Mouse (Mus musculus) heart, postnatal 0 days (tissue): ENCODE measurements around the gene Olfr318. TPM values are rescaled to one million over a fixed set of nuclear protein-coding genes. Genes with fewer than 3 reads are reported as not detected.
"Not testable (repeated sequence)": the region's sequence is repeated elsewhere in the genome, so short reads cannot be mapped to it uniquely, and the experiment has no call there.

Source experiments
- ATAC-seq: fragments of 200-750 bp; cut with Nextera tagmentation; 2 replicates; pipeline ENCODE4 v1.8.0; 2017; ENCODE audit warnings: low read depth, moderate number of reproducible peaks, moderate library complexity; ENCODE audit not compliant: insufficient read depth
- DNase-seq: peaks from one replicate; pipeline ENCODE4 v3.0.0-alpha.2; 2016; ENCODE audit warnings: low spot score
- H3K27ac ChIP-seq: fragments of 300-500 bp; sonication (generic); 2 replicates; pipeline ENCODE4 v1.5.1; 2014; ENCODE audit warnings: low read depth, mild to moderate bottlenecking
- H3K27me3 ChIP-seq: fragments of 300-500 bp; sonication (generic); 2 replicates; pipeline ENCODE4 v1.6.1; 2014; ENCODE audit warnings: low read length, mixed read lengths; ENCODE audit not compliant: control insufficient read depth, insufficient read depth
- H3K36me3 ChIP-seq: fragments of 300-500 bp; sonication (generic); replicated peaks from 2 replicates; pipeline ENCODE4 v1.6.1; 2014; ENCODE audit warnings: low read length, mixed read lengths; ENCODE audit not compliant: control insufficient read depth, insufficient read depth
- H3K4me1 ChIP-seq: fragments of 300-500 bp; sonication (generic); 2 replicates; pipeline ENCODE4 v1.6.1; 2014; ENCODE audit warnings: antibody characterized with exemption; ENCODE audit not compliant: control insufficient read depth, insufficient read depth
- H3K4me2 ChIP-seq: fragments of 300-500 bp; sonication (generic); 2 replicates; pipeline ENCODE4 v1.6.1; 2014; ENCODE audit warnings: low read depth, mild to moderate bottlenecking, low read length, moderate library complexity
- H3K4me3 ChIP-seq: fragments of 300-500 bp; sonication (generic); 2 replicates; pipeline ENCODE4 v1.5.1; 2014; ENCODE audit warnings: low read depth, low read length
- H3K9ac ChIP-seq: fragments of 300-500 bp; sonication (generic); replicated peaks from 2 replicates; pipeline ENCODE4 v1.6.1; 2014; ENCODE audit warnings: low read depth, low read length, mixed read lengths
- H3K9me3 ChIP-seq: fragments of 300-500 bp; sonication (generic); replicated peaks from 2 replicates; pipeline ENCODE4 v1.6.1; 2016; ENCODE audit warnings: low read length; ENCODE audit not compliant: control insufficient read depth
- CTCF ChIP-seq: IDR thresholded peaks from 2 replicates; pipeline ENCODE4 v1.5.1; 2016; ENCODE audit warnings: antibody characterized with exemption, control low read depth, low read depth
- EP300 ChIP-seq: IDR thresholded peaks from 2 replicates; pipeline ENCODE4 v1.6.1; 2016; ENCODE audit warnings: antibody characterized with exemption, low read depth
- WGBS: fragments of 180-500 bp; shearing (Covaris S2); extraction: QIAGEN DNeasy Blood & Tissue Kit; methylation state at CpG from one replicate; pipeline ENCODE4 v1.1.7; 2014; 5-methylcytosine and 5-hydroxymethylcytosine counted together
- polyA plus RNA-seq: library from polyadenylated mRNA; unstranded; fragments of >200 nt; fragmentation: Nextera tagmentation; extraction: Ambion mirVana; gene quantifications from 2 replicates; pipeline ENCODE4 v1.2.1, GENCODE M21; 2015
- total RNA-seq: library from RNA; depleted of rRNA; stranded (reverse); fragments of >200 nt; gene quantifications from 2 replicates; pipeline ENCODE4 v1.2.3, GENCODE M21; 2014; ENCODE audit warnings: low replicate concordance; rRNA removed

Gene Olfr318
- not detected in 2 replicates for total RNA-seq
- not detected in 2 replicates for polyA plus RNA-seq

DNA sequence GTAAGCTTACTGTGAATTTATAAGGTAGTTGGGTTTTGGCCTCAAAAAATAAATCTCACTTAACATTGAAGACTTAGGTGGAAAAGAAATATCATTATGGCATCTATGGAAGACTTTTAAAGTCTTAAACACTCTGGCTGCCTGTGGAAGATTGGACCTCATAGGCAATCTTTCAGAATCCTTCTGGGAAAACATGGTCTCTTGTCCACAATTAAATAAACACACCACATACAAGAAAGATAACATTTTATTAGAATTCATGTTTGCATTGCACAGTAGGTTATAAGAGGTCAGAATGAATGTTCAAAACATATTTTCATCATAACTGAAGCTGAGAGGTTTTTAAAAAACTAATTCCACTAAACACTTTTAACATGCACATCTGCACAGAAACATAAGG, at the start of gene Olfr318:
Gene Olfr318, minus strand, starts transcription at position 101 of the 400 bp plus-strand sequence.
- no peaks in the 10 kb centered on the region for H3K4me1 ChIP-seq
- H3K27ac ChIP-seq = no peak within 1 kb of the TSS
- no peak within 1 kb of the TSS for H3K9ac ChIP-seq
- TF ChIP-seq EP300 = no peak
- no peak for TF ChIP-seq CTCF
- DNase-seq (no peak), ATAC-seq (no peak)
- no peaks in the 10 kb centered on the region for H3K9me3 ChIP-seq
- H3K27me3 ChIP-seq = no peaks in the 10 kb centered on the region
- no peak within 1 kb of the TSS for H3K4me3 ChIP-seq
- no peaks in the 10 kb centered on the region for H3K36me3 ChIP-seq
- no peak within 1 kb of the TSS for H3K4me2 ChIP-seq

DNA sequence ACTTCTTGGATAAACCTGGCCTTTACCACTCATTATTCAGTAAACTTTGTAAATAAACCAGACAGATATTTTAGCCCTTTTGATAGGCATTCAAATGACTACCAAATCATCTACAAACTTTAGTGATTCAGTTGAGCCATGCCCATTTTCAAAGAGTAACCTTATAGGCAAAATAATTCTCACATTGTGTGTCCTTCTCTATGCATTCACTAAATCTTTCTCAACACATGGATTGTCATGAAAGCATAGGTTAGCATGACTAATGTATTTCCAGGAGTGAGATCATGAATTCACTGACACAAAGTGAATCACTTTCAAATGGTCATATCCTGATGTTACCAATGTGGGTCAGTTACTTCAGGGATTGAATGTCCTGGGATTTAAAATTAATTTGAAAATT, 49.1 kb upstream of the Olfr318 start, which contains the start of gene Olfr315:
Gene Olfr315, plus strand, starts transcription at position 301 of the 400 bp plus-strand sequence.
- no peak within 1 kb of the TSS for H3K27ac ChIP-seq
- no peak for DNase-seq
- H3K36me3 ChIP-seq = no peaks in the 10 kb centered on the region
- H3K4me2 ChIP-seq = no peak within 1 kb of the TSS
- H3K4me3 ChIP-seq = no peak within 1 kb of the TSS
- H3K9ac ChIP-seq = no peak within 1 kb of the TSS
- no peak for ATAC-seq
- TF ChIP-seq EP300 = no peak
- no peak for TF ChIP-seq CTCF
- H3K4me1 ChIP-seq = no peaks in the 10 kb centered on the region
- H3K27me3 ChIP-seq = no peaks in the 10 kb centered on the region
- no peaks in the 10 kb centered on the region for H3K9me3 ChIP-seq

DNA sequence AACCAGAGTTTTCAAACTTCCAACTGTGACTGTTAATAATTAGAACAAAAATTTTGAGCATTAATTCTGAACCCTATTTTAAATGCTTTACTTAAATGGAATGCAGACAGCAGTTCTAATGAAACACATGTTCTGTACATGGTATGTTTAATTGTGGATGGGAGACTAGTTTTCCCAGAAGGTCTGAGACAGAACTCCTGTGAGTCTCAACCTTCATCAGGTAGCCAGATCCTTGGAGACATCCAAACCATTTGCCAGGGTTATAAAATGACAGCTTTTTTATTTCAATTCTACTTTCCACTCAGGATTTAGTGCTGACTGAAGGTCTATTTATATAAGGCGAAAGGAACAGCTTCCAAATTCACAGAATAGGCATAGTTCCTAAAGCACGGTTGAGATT, 28.6 kb upstream of the Olfr318 start, which contains the start of gene Olfr316:
Gene Olfr316, plus strand, starts transcription at position 301 of the 400 bp plus-strand sequence.
- Histone ChIP-seq H3K9me3 (no peaks in the 10 kb centered on the region), H3K4me3 (no peak within 1 kb of the TSS), H3K4me1 (no peaks in the 10 kb centered on the region), H3K4me2 (no peak within 1 kb of the TSS), H3K9ac (no peak within 1 kb of the TSS), H3K36me3 (no peaks in the 10 kb centered on the region), H3K27me3 (no peaks in the 10 kb centered on the region), H3K27ac (no peak within 1 kb of the TSS)
- 73% methylated on average over 2 of the region's 2 CpGs for WGBS
- TF ChIP-seq CTCF (no peak), EP300 (no peak)
- ATAC-seq = no peak
- DNase-seq = no peak

DNA sequence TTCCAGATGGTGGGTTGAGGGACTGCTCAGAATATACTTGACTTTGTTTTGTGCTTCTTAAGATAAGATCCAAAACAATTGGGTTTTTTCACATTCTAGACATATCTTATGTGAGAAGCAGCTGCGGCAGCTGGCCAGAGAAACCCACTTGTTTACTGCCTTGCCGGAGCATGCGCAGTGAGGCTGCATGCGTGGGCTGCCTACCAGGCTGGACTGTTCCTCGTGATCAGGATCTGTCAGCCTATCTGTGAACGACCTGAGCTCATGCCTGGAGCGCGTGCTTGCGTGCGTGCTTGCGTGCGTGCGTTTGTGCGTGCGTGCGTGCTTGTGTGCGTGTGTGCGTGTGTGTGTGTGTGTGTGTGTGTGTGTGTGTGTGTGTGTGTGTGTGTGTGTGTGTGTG, 27.3 kb upstream of the Olfr318 start:
- H3K27me3 ChIP-seq, DNase-seq, ATAC-seq, H3K9ac ChIP-seq, H3K27ac ChIP-seq, H3K4me2 ChIP-seq, H3K9me3 ChIP-seq, H3K4me1 ChIP-seq, H3K36me3 ChIP-seq, H3K4me3 ChIP-seq: not testable (repeated sequence)
- WGBS = 86% methylated on average over 18 of the region's 18 CpGs

DNA sequence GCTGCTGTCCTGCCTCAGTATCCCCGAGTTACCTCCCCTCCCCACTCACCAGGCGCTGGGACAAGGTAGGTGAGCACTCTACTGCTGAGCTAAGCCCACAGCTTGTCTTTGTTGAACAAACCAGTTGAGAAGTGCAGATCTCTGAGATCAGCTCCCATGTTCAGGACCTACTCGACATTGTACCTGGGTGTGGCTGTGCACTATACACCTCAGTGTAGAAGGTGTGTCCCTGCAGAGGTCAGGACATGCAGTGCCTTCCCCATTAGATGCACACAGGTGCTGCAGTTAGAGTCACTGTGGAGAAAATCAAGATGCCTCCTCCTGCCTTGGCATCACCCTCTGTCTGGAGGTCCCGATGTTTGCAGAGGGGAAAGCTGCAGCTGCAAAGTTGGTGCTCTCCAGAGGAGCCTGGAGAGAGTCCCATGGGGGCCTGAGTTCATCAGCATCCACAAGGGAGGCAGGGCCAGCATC, 15.0 kb upstream of the Olfr318 start, which contains the start of gene Olfr317:
Gene Olfr317, minus strand, starts transcription at position 421 of the 471 bp plus-strand sequence.
- no peak within 1 kb of the TSS for H3K4me2 ChIP-seq
- no peak for TF ChIP-seq EP300
- no peak for TF ChIP-seq CTCF
- ATAC-seq (no peak), DNase-seq (no peak)
- no peaks in the 10 kb centered on the region for H3K27me3 ChIP-seq
- no peaks in the 10 kb centered on the region for H3K36me3 ChIP-seq
- no peak within 1 kb of the TSS for H3K9ac ChIP-seq
- H3K9me3 ChIP-seq = no peaks in the 10 kb centered on the region
- no peak within 1 kb of the TSS for H3K27ac ChIP-seq
- 59% methylated on average over 4 of the region's 4 CpGs for WGBS
- no peaks in the 10 kb centered on the region for H3K4me1 ChIP-seq
- H3K4me3 ChIP-seq = no peak within 1 kb of the TSS

DNA sequence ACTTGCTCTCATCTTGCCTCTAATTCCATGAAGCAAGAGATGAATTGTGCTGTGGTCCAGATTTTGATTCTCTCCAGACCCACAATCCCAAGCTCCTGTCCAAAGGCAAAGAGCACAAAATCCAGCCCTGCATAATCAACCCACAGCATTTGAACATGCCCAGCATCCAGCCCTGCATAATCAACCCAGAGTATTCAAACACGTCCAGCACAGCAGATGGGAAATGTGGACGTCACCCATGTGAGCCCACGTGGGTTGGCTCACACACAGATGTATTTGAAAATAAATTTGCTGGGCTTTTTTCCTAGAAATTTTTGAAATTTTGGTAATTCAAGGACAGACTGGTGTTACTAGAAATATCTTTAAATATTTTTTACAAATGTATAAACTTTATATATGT, 9.6 kb upstream of the Olfr318 start:
- ATAC-seq = no peak
- Histone ChIP-seq H3K9ac (no peak overlapping the region), H3K4me2 (no peak overlapping the region), H3K9me3 (no peaks in the 10 kb centered on the region), H3K27me3 (no peaks in the 10 kb centered on the region), H3K4me3 (no peak overlapping the region), H3K4me1 (no peaks in the 10 kb centered on the region), H3K36me3 (no peaks in the 10 kb centered on the region), H3K27ac (no peak overlapping the region)
- no peak for DNase-seq
- 58% methylated on average over 3 of the region's 3 CpGs for WGBS
- TF ChIP-seq CTCF (no peak), EP300 (no peak)

DNA sequence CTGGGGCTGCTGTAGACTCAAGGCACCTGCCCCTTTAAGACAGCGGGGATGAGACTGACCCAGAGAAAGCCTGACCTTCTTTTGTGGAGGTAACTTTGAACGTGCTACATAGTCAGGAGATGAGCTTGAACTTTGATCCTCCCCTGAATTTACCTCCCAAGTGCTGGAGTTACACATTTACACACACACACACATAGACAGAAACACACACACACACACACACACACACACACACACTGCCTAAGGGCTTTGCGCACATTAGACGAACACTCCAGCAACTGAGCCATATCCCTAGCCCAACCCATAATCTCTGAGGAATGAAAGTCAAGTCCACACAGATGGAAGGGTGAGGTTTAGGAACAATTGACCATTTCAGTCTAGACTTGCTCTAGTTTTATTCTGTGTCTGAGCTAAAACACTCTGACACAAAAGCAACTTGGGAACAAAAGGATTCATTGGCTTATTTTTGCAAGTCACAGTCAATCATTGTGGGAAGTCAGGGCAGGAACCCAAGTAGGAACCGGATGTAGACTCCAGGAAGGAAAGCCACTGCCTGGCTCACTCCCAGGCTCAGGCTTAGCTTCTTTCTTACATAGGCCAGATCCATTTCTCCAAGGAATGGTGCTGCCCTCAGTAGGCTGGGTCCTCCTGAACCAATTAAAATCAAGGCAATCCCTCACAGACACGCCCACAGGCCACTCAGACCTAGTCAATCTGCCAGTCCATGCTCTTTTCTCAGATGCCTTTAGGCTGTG, 4.3 kb upstream of the Olfr318 start:
- not testable (repeated sequence) for H3K27me3 ChIP-seq, H3K9ac ChIP-seq, H3K9me3 ChIP-seq, H3K4me2 ChIP-seq, DNase-seq, H3K27ac ChIP-seq, H3K4me3 ChIP-seq, H3K4me1 ChIP-seq, ATAC-seq, H3K36me3 ChIP-seq
- WGBS = 74% methylated on average over 6 of the region's 6 CpGs
